Mouse (Mus musculus): Measurements from ENCODE around the gene Actl10. TPM values are rescaled to one million over a fixed set of nuclear protein-coding genes. Genes with fewer than 3 reads are reported as not detected.

The Actl10 gene
- polyA plus RNA-seq, 1 experiment from 2014 or later, result 0.62 TPM

- Histone ChIP-seq H3K36me3 (ENCODE audit: control insufficient read depth, insufficient read depth, low read length) (no peaks in the 10 kb centered on the region), H3K4me3 (ENCODE audit: low read depth, low read length) (no peak within 1 kb of the TSS), H3K4me2 (ENCODE audit: low read depth, low read length) (no peak within 1 kb of the TSS), H3K27ac (ENCODE audit: low read depth, low read length) (no peak within 1 kb of the TSS), H3K9ac (replicated peaks; ENCODE audit: low read depth, low read length) (no peak within 1 kb of the TSS), H3K9me3 (ENCODE audit: control insufficient read depth, low read length) (no peaks in the 10 kb centered on the region), H3K4me1 (ENCODE audit: control insufficient read depth, insufficient read depth, low read length) (peaks cover 5% of the 10 kb centered on the region; the same call in 1 of the 2 replicates), H3K27me3 (ENCODE audit: control insufficient read depth, insufficient read depth, low read length) (peaks cover 2% of the 10 kb centered on the region; the same call in 1 of the 2 replicates)
- WGBS, result 90% methylated on average over 10 of the region's 10 CpGs
- no peak for ATAC-seq (ENCODE audit: low read depth)
Observed at GRCm38 (mm10) chr2:154546711-154547110, 4.9 kb upstream of the Actl10 start, which contains the start of gene 1700003F12Rik. TSS of gene 1700003F12Rik (plus strand) at chr2:154547085.

- Histone ChIP-seq H3K4me3 (ENCODE audit: low read depth, low read length) (no peak overlapping the region), H3K4me1 (ENCODE audit: control insufficient read depth, insufficient read depth, low read length) (peaks cover 9% of the 10 kb centered on the region; the same call in 1 of the 2 replicates), H3K36me3 (ENCODE audit: control insufficient read depth, insufficient read depth, low read length) (no peaks in the 10 kb centered on the region), H3K27me3 (ENCODE audit: control insufficient read depth, insufficient read depth, low read length) (peaks cover 2% of the 10 kb centered on the region; the same call in 1 of the 2 replicates), H3K9ac (replicated peaks; ENCODE audit: low read depth, low read length) (no peak overlapping the region), H3K4me2 (ENCODE audit: low read depth, low read length) (no peak overlapping the region), H3K9me3 (ENCODE audit: control insufficient read depth, low read length) (no peaks in the 10 kb centered on the region), H3K27ac (ENCODE audit: low read depth, low read length) (no peak overlapping the region)
- 41% methylated on average over 3 of the region's 3 CpGs for WGBS
- no peak for ATAC-seq (ENCODE audit: low read depth)
Observed at GRCm38 (mm10) chr2:154548688-154549087, 2.9 kb upstream of the Actl10 start.

GRCm38 (mm10) chr2:154549127-154549885 is 2.3 kb upstream of the Actl10 start:
- H3K4me1 ChIP-seq (ENCODE audit: control insufficient read depth, insufficient read depth, low read length), result peaks cover 9% of the 10 kb centered on the region; the same call in 1 of the 2 replicates

GRCm38 (mm10) chr2:154549886-154550189 is 1.7 kb upstream of the Actl10 start:
- no peak for ATAC-seq (ENCODE audit: low read depth)
- H3K4me3 ChIP-seq (ENCODE audit: low read depth, low read length), result peak overlapping the region; percentile 37
- H3K27ac ChIP-seq (ENCODE audit: low read depth, low read length), result no peak overlapping the region
- H3K4me1 ChIP-seq (ENCODE audit: control insufficient read depth, insufficient read depth, low read length), result peaks cover 9% of the 10 kb centered on the region; the same call in 1 of the 2 replicates
- H3K9ac ChIP-seq (replicated peaks; ENCODE audit: low read depth, low read length), result no peak overlapping the region
- peaks cover 2% of the 10 kb centered on the region; the same call in 1 of the 2 replicates for H3K27me3 ChIP-seq (ENCODE audit: control insufficient read depth, insufficient read depth, low read length)
- no peaks in the 10 kb centered on the region for H3K9me3 ChIP-seq (ENCODE audit: control insufficient read depth, low read length)
- WGBS, result 13% methylated on average over 19 of the region's 20 CpGs
- peak overlapping the region; percentile 85 for H3K4me2 ChIP-seq (ENCODE audit: low read depth, low read length)
- no peaks in the 10 kb centered on the region for H3K36me3 ChIP-seq (ENCODE audit: control insufficient read depth, insufficient read depth, low read length)

More at GRCm38 (mm10) chr2:154549127-154549885, 2.3 kb upstream of the Actl10 start:
- WGBS, result 4% methylated on average over 39 of the region's 48 CpGs
- H3K27me3 ChIP-seq (ENCODE audit: control insufficient read depth, insufficient read depth, low read length), result peaks cover 2% of the 10 kb centered on the region; the same call in 1 of the 2 replicates
- no peaks in the 10 kb centered on the region for H3K36me3 ChIP-seq (ENCODE audit: control insufficient read depth, insufficient read depth, low read length)
- H3K4me2 ChIP-seq (ENCODE audit: low read depth, low read length), result peak overlapping the region; percentile 85
- no peaks in the 10 kb centered on the region for H3K9me3 ChIP-seq (ENCODE audit: control insufficient read depth, low read length)
- peak overlapping the region; percentile 37 for H3K4me3 ChIP-seq (ENCODE audit: low read depth, low read length)
- ATAC-seq (ENCODE audit: low read depth), result peak; percentile 68
- no peak overlapping the region for H3K27ac ChIP-seq (ENCODE audit: low read depth, low read length)
- peak overlapping the region; percentile 54 for H3K9ac ChIP-seq (replicated peaks; ENCODE audit: low read depth, low read length)

- Histone ChIP-seq H3K9ac (replicated peaks; ENCODE audit: low read depth, low read length) (no peak overlapping the region), H3K4me1 (ENCODE audit: control insufficient read depth, insufficient read depth, low read length) (peaks cover 9% of the 10 kb centered on the region; the same call in 1 of the 2 replicates), H3K27me3 (ENCODE audit: control insufficient read depth, insufficient read depth, low read length) (peaks cover 2% of the 10 kb centered on the region; the same call in 1 of the 2 replicates), H3K36me3 (ENCODE audit: control insufficient read depth, insufficient read depth, low read length) (no peaks in the 10 kb centered on the region), H3K9me3 (ENCODE audit: control insufficient read depth, low read length) (no peaks in the 10 kb centered on the region), H3K4me3 (ENCODE audit: low read depth, low read length) (no peak overlapping the region), H3K4me2 (ENCODE audit: low read depth, low read length) (no peak overlapping the region), H3K27ac (ENCODE audit: low read depth, low read length) (no peak overlapping the region)
- ATAC-seq (ENCODE audit: low read depth), result no peak
- WGBS, result 82% methylated on average over 2 of the region's 2 CpGs
Observed at GRCm38 (mm10) chr2:154550937-154551336, 639 bp upstream of the Actl10 start.

- Histone ChIP-seq H3K27ac (ENCODE audit: low read depth, low read length) (no peak overlapping the region), H3K4me3 (ENCODE audit: low read depth, low read length) (no peak overlapping the region), H3K9me3 (ENCODE audit: control insufficient read depth, low read length) (no peaks in the 10 kb centered on the region), H3K4me1 (ENCODE audit: control insufficient read depth, insufficient read depth, low read length) (peaks cover 9% of the 10 kb centered on the region; the same call in 1 of the 2 replicates), H3K27me3 (ENCODE audit: control insufficient read depth, insufficient read depth, low read length) (peaks cover 2% of the 10 kb centered on the region; the same call in 1 of the 2 replicates), H3K9ac (replicated peaks; ENCODE audit: low read depth, low read length) (no peak overlapping the region), H3K36me3 (ENCODE audit: control insufficient read depth, insufficient read depth, low read length) (no peaks in the 10 kb centered on the region), H3K4me2 (ENCODE audit: low read depth, low read length) (peak overlapping the region; percentile 4; the same call in 1 of the 2 replicates)
- no peak for ATAC-seq (ENCODE audit: low read depth)
- 40% methylated on average over 21 of the region's 21 CpGs for WGBS
Observed at GRCm38 (mm10) chr2:154551927-154552326, 351 bp downstream of the Actl10 start.

GRCm38 (mm10) chr2:154552424-154552907 is 890 bp downstream of the Actl10 start:
- peaks cover 9% of the 10 kb centered on the region; the same call in 1 of the 2 replicates for H3K4me1 ChIP-seq (ENCODE audit: control insufficient read depth, insufficient read depth, low read length)
- ATAC-seq (ENCODE audit: low read depth), result peak; percentile 44; the same call in 1 of the 2 replicates

GRCm38 (mm10) chr2:154555235-154555634 is 3.7 kb downstream of the Actl10 start:
- Histone ChIP-seq H3K4me2 (ENCODE audit: low read depth, low read length) (no peak overlapping the region), H3K4me1 (ENCODE audit: control insufficient read depth, insufficient read depth, low read length) (peaks cover 20% of the 10 kb centered on the region; the same call in 1 of the 2 replicates), H3K4me3 (ENCODE audit: low read depth, low read length) (no peak overlapping the region), H3K9ac (replicated peaks; ENCODE audit: low read depth, low read length) (no peak overlapping the region), H3K9me3 (ENCODE audit: control insufficient read depth, low read length) (no peaks in the 10 kb centered on the region), H3K27ac (ENCODE audit: low read depth, low read length) (no peak overlapping the region), H3K36me3 (ENCODE audit: control insufficient read depth, insufficient read depth, low read length) (no peaks in the 10 kb centered on the region), H3K27me3 (ENCODE audit: control insufficient read depth, insufficient read depth, low read length) (peaks cover 2% of the 10 kb centered on the region; the same call in 1 of the 2 replicates)
- WGBS, result 84% methylated on average over 6 of the region's 6 CpGs
- ATAC-seq (ENCODE audit: low read depth), result no peak

More at GRCm38 (mm10) chr2:154552424-154552907, 890 bp downstream of the Actl10 start:
- Histone ChIP-seq H3K27me3 (ENCODE audit: control insufficient read depth, insufficient read depth, low read length) (peaks cover 2% of the 10 kb centered on the region; the same call in 1 of the 2 replicates), H3K4me3 (ENCODE audit: low read depth, low read length) (no peak overlapping the region), H3K9ac (replicated peaks; ENCODE audit: low read depth, low read length) (no peak overlapping the region), H3K4me2 (ENCODE audit: low read depth, low read length) (peak overlapping the region; percentile 4; the same call in 1 of the 2 replicates), H3K36me3 (ENCODE audit: control insufficient read depth, insufficient read depth, low read length) (no peaks in the 10 kb centered on the region), H3K27ac (ENCODE audit: low read depth, low read length) (peak overlapping the region; percentile 35; the same call in 1 of the 2 replicates), H3K9me3 (ENCODE audit: control insufficient read depth, low read length) (no peaks in the 10 kb centered on the region)
- WGBS, result 25% methylated on average over 27 of the region's 27 CpGs
